Mouse (Mus musculus) kidney, postnatal 4 days (tissue): ENCODE data around the gene Tchh.
A peak's percentile ranks its signal among the peaks of the same experiment; 100 is the strongest.
"Not testable (repeated sequence)": the region's sequence is repeated elsewhere in the genome, so short reads cannot be mapped to it uniquely, and the experiment has no call there.

Source experiments
- DNase-seq, 2 experiments: peaks; one replicate each; pipeline ENCODE4 v3.0.0; 2021; ENCODE audit warnings: mixed read lengths in 2 of 2

Tchh gene

GRCm38 (mm10) chr3:93442030-93442429, at the start of gene Tchh:
Gene Tchh, plus strand, starts transcription at chr3:93442330.
- no peak for DNase-seq

- no peak for DNase-seq
These were observed 48.8 kb upstream of the Tchh start, which contains the start of gene Rptn for GRCm38 (mm10) chr3:93393366-93393765. Gene Rptn, plus strand, starts transcription at chr3:93393699.

- DNase-seq: no peak
These were observed 38.2 kb upstream of the Tchh start for GRCm38 (mm10) chr3:93403936-93404335.

- peak; percentile 50 to 53 for DNase-seq
These were observed 35.1 kb upstream of the Tchh start for GRCm38 (mm10) chr3:93406992-93407391.

GRCm38 (mm10) chr3:93411905-93412304, 30.2 kb upstream of the Tchh start:
- no peak for DNase-seq

GRCm38 (mm10) chr3:93431673-93432072, 10.5 kb upstream of the Tchh start:
- no peak for DNase-seq

GRCm38 (mm10) chr3:93443501-93444101, 1.5 kb downstream of the Tchh start:
- DNase-seq: peak; percentile 28 to 58

- DNase-seq: peak; percentile 76 to 85
These were observed 2.4 kb downstream of the Tchh start for GRCm38 (mm10) chr3:93444343-93445164.

GRCm38 (mm10) chr3:93445165-93445705, 3.1 kb downstream of the Tchh start:
- DNase-seq: peak; percentile 40 to 62

- peak; percentile 47 to 63 for DNase-seq
These were observed 4.1 kb downstream of the Tchh start for GRCm38 (mm10) chr3:93446128-93446755.

GRCm38 (mm10) chr3:93446756-93447137, 4.6 kb downstream of the Tchh start:
- DNase-seq: not testable (repeated sequence)

GRCm38 (mm10) chr3:93447138-93447841, 5.2 kb downstream of the Tchh start:
- DNase-seq: peak; percentile 64 to 77

- no peak for DNase-seq
These were observed 24.4 kb downstream of the Tchh start for GRCm38 (mm10) chr3:93466556-93466955.

- DNase-seq: no peak
These were observed 25.0 kb downstream of the Tchh start for GRCm38 (mm10) chr3:93467130-93467529.

GRCm38 (mm10) chr3:93468561-93468960, 26.4 kb downstream of the Tchh start, which contains the start of gene Tchhl1:
Gene Tchhl1, plus strand, starts transcription at chr3:93468754.
- DNase-seq: peak; percentile 29 to 45

GRCm38 (mm10) chr3:93469629-93470028, 27.5 kb downstream of the Tchh start:
- DNase-seq: no peak

- DNase-seq: no peak
These were observed 37.9 kb downstream of the Tchh start for GRCm38 (mm10) chr3:93480053-93480452.

- DNase-seq: no peak
These were observed 40.0 kb downstream of the Tchh start for GRCm38 (mm10) chr3:93481982-93482616.

GRCm38 (mm10) chr3:93485611-93486010, 43.5 kb downstream of the Tchh start:
- no peak for DNase-seq

GRCm38 (mm10) chr3:93488541-93488940, 46.4 kb downstream of the Tchh start:
- no peak for DNase-seq

- no peak for DNase-seq
These were observed 50.0 kb downstream of the Tchh start for GRCm38 (mm10) chr3:93492176-93492575.

- DNase-seq: peak; percentile 21 to 51
These were observed 51.9 kb downstream of the Tchh start for GRCm38 (mm10) chr3:93493992-93494391.
